Mouse (Mus musculus): ENCODE results near the gene Poldip2. TPM values are rescaled to one million over a fixed set of nuclear protein-coding genes. Genes with fewer than 3 reads are reported as not detected.
"Not testable (repeated sequence)": the region's sequence is repeated elsewhere in the genome, so short reads cannot be mapped to it uniquely, and the experiment has no call there.

Gene Poldip2
- polyA plus RNA-seq, 3 experiments from 2014 or later = 12.4 to 16.8 (median 13.2) TPM

DNA sequence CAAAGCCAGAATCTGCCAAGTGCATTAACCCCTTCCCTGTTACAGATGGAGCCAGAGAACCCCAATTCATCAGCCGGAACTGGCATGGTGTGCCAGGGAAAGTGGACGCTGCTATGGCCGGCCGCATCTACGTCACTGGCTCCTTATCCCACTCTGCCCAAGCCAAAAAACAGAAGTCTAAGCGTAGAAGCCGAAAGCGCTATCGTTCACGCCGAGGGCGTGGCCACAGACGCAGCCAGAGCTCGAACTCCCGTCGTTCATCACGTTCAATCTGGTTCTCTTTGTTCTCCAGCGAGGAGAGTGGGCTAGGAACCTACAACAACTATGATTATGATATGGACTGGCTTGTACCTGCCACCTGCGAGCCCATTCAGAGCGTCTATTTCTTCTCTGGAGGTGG is 10.5 kb upstream of the Poldip2 start:
- ATAC-seq = no peak

DNA sequence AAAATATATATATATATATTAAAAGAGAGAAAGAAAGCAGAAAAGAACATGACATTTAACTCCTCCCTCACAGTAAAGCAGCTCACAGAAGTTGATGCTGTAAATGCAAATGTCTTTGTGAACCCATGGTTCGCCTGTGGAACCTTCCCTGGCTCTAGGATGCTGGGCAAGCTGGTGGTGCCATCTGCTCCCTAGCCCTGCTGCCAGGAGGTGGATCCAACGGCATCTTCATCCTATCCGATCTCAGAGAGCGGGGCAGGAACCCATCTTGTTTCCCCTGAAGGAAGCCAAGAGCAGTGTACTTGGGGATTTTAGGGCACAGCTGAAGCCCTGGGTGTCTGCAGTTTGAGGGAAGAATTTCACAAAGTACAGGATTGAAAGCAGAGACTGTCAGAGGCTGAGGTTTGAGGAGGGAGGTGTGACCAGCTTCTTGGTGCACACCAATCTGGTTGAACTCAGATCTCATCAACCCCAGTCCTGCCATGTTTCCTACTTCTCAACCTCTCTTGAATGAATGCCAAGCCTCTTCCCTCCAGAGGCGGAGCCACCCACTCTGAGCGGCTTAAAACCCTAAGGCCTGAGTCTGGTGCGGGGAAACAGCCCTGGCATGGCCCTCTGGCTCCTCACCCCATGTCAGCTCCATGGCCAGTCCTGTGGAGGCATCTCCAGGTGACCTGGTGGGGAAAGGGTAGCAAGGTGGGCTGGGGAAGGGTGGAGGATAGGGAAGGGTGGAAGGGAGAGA is 8.9 kb upstream of the Poldip2 start, which contains the start of gene Sebox:
Gene Sebox, plus strand, starts transcription at position 539 of the 742 bp plus-strand sequence.
- ATAC-seq = no peak

- ATAC-seq = no peak
Measured at GRCm38 (mm10) chr11:78505430-78505829, 6.6 kb upstream of the Poldip2 start.

GRCm38 (mm10) chr11:78509148-78509547 is 2.8 kb upstream of the Poldip2 start:
- no peak for ATAC-seq

DNA sequence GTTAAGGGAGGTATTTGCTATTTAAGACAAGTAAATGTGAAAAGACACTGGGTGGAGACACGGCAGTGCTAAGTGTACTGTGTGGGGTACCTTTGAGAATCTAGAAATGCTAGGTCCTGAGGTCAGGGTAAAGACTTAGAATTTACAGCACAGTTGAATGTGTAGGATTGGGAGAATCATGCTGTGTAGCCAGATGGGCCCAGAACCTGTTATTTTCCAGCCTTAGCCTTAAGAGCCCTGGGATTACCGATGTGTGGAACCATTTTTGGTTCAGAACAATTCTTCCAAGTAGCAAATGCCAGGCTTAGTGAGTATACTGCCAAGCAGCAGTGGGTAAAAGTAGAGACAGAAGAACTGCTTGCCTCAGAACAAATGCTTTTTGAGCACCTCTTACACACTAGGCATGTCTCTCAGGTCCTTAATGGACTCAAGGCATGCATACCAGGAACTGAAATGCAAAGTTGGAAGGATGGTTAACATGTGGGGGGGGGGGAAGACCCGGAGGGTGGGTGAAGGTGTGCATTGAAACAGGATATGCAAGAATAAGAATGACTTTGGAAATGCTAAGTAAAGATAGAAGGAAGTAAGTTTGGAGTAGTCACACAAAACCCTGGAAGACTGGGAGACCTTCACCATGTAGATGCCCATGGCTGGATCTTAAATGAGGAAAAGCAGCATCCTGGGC is 1.3 kb downstream of the Poldip2 start:
- no peak for ATAC-seq

- ATAC-seq = no peak
Measured at GRCm38 (mm10) chr11:78515549-78516325, 3.7 kb downstream of the Poldip2 start.

DNA sequence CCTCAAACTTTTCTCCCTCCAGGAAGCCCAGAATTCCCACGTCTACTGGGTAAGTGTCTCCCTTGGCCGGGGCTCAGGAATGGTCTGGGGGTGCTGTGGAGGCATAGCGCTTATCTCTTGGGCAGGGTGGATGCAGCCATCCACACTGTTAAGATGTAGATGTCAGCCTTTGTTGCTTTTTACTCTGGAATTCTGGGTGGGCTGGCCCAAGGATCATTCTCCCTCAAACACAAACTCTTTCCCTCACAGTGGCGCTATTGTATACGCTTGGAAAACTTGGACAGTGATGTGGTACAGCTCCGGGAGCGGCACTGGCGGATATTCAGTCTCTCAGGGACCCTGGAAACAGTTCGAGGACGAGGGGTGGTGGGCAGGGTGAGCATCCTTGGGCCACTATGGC is 6.9 kb downstream of the Poldip2 start:
- no peak for ATAC-seq

- no peak for ATAC-seq
Measured at GRCm38 (mm10) chr11:78521880-78522279, 9.9 kb downstream of the Poldip2 start.

- no peak for ATAC-seq
Measured at GRCm38 (mm10) chr11:78522481-78522997, 10.5 kb downstream of the Poldip2 start.

GRCm38 (mm10) chr11:78523241-78523955 is 11.4 kb downstream of the Poldip2 start:
- ATAC-seq = no peak

DNA sequence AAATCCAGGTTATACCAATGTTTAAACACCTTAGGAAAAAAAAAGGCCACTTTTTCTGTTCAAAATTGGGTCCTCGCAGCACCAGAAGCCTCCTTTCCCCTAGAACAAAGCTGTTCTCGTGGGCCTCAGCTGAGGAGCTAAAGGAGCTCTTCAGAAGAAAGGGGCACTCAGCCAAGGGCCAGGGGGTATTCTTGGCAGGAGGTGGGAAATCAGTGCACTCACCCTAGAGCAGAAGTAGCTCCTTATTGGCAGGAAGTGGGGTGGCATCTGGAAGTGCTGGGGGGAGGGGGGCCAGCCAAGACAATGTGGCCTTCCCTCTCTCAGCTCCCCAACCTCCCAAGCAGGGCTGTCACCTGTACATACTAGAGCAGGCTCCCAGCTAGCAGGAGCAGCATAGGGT is 12.8 kb downstream of the Poldip2 start:
- no peak for ATAC-seq

- no peak for ATAC-seq
Measured at GRCm38 (mm10) chr11:78528714-78529113, 16.7 kb downstream of the Poldip2 start.

- ATAC-seq = no peak
Measured at GRCm38 (mm10) chr11:78530001-78530400, 18.0 kb downstream of the Poldip2 start.

DNA sequence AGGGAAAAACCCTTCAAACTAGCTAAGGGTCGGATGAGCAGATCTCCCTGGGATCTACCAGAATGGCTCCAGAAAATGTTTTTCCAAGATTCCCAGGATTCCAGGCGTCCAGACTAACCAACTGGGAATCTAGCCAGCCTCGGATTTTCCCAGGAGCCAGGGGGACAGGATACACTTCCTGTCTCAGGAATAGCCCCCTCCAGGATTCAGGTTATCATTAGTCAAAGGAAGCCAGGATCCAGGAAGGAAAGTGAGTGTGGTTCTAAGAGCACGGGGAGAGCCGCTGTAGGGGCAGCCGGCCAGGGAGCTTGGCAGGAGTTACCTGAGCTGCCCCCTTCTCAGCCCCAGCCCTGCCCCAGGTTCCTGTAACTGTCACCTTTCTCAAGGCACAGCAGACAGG is 19.1 kb downstream of the Poldip2 start:
- no peak for ATAC-seq

DNA sequence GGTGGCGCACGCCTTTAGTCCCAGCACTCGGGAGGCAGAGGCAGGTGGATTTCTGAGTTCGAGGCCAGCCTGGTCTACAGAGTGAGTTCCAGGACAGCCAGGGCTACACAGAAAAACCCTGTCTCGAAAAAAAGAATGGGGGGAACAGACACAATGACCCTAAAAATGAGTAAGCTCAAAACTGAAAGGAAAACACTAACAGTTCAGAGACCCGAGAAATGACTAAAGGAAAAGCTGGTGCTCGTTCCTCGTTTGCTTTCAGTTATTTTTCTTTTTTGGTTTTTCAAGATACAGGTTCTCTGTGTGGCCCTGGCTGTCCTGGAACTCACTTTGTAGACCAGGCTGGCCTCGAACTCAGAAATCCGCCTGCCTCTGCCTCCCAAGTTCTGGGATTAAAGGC is 19.5 kb downstream of the Poldip2 start:
- ATAC-seq = not testable (repeated sequence)

- ATAC-seq = no peak
Measured at GRCm38 (mm10) chr11:78534516-78534915, 22.5 kb downstream of the Poldip2 start.

DNA sequence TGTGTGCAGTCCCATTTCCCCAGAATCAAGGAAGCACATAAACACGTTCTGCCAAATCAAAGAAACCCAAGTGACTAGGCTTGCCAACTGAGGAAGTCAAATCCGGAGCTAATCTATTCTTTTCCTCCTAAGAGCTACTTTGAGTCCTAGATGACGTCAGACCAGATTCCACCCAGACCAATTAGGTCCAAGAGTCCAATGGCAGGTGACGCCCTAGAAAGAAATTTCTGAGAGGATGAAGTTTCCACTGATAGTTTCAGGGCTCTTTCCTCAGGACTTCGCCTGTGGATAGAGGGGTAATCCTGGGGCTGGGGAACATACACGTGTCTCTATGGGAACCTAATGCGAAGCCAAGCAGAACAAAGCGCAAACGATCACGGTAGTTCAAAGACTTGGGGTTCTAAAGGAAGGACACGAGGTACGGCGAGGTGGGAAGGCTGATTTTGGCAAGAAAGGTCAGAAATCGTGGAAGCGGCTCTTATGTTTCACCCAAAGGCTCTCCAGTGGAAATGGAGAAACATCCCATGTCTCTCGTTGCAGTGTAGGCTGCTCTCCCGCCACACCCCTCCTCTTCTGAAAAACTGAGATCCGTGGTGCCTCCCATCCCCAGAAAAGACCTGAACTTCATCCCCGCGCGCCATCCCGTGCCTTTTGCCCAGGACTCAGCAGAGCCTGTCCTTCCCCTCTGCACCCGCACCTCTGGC is 23.5 kb downstream of the Poldip2 start:
- peak; percentile 20 for ATAC-seq

- ATAC-seq = peak; percentile 95
Measured at GRCm38 (mm10) chr11:78536080-78536689, 24.2 kb downstream of the Poldip2 start, which contains the start of the genes Tnfaip1 and Ift20. Gene Tnfaip1 (minus strand): TSS chr11:78536332. Gene Ift20 (plus strand): TSS chr11:78536361.

DNA sequence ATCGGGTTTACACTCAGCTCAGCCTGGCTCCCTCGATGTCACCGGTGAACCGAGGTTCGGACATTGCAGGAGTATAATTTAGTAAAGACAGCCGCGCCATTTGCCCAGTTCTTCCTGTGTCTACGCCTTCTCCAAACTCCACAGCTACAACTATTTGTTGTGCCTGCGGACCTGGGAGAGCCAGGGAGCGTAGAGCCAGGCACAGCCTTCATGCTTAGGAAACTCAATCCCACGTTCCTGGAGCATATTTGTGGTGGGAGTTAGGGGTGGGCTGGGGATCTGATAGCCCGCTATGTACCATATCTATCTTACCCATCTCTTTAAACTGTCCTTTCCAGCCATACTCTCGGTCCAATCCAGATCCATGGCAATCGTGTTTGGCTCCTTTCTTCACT is 24.7 kb downstream of the Poldip2 start:
- ATAC-seq = no peak

DNA sequence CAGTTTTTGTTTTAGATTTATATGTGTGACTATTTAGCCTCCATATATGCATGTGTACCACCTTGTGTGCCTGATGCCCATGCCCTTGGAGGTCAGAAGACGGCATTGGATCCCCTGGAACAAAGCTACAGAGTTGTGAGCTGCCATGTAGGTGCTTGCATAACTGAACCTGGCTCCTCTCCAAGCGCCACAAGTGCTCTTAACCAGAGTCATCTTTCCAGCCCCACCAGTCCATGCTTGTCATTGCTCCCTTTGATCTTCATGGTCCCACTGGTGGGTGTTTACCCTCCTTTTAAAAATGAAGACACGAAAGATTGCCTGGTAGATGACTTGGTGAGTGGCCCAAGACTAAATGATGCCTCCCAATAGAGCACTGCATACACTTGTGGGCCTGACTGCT is 28.4 kb downstream of the Poldip2 start:
- no peak for ATAC-seq

GRCm38 (mm10) chr11:78544449-78545111 is 32.6 kb downstream of the Poldip2 start:
- no peak for ATAC-seq
